ENCODE assay signal across 29 mouse cellular contexts in the genomic region with DNA sequence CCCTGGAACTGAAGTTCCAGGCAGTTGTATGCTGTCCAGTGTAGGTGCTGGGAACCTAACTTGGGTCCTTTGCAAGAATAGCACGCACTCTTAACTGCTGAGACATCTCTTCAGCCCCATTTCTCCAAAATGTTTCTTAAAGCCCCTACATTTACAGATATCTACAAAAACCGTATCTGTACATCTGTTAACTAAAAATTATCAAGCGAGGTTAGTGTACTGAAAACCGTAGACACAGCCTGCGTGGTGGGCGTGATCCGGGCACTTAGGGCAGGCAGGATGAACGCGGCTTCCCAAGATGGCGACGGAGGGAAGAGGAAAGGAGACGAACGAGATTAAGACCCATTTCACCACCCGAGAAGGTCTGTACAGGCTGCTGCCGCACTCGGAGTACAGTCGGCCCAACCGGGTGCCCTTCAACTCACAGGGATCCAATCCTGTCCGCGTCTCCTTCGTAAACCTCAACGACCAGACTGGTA. TPM values are rescaled to one million over a fixed set of nuclear protein-coding genes. Genes with fewer than 3 reads are reported as not detected.
A peak's percentile ranks its signal among the peaks of the same experiment; 100 is the strongest.
DNase-seq lines count a peak whose midpoint lies in the region; ATAC-seq and TF ChIP-seq lines count a peak whose summit lies in the region.
"Had no signal": no experiment of that assay in that cellular context is flagged by ENCODE, and none has a peak within 500 bp of the region (broad histone marks: within the 10 kb centered on the region; RNA-seq: fewer than 3 reads in every experiment).

A gene (plus strand): TSS at position 51 of the 479 bp plus-strand sequence.

- no peak for TF ChIP-seq EP300 in ES-Bruce4 (IDR thresholded peaks at IDR 0.05; ENCODE audit: insufficient read depth, low read depth, low read length)

- no peaks in the 10 kb centered on the region for H3K9me3 ChIP-seq in E14TG2a.4 (ENCODE audit: low read length)
- H3K9me3 ChIP-seq in ES-Bruce4 (replicated peaks; ENCODE audit: control insufficient read depth, insufficient read depth, low read length, poor library complexity, severe bottlenecking): no peaks in the 10 kb centered on the region
- no peaks in the 10 kb centered on the region for H3K9me3 ChIP-seq in ES-E14 (ENCODE audit: control insufficient read depth, insufficient read depth, low read depth, low read length)
- no peaks in the 10 kb centered on the region for H3K9me3 ChIP-seq in forebrain, postnatal 0 days (ENCODE audit: low read length)
- H3K9me3 ChIP-seq: embryonic facial prominence, embryonic 15.5 days; forebrain, embryonic 10.5 days; forebrain, embryonic 12.5 days had no signal

- H3K9ac ChIP-seq in ES-Bruce4 (ENCODE audit: low read depth, poor library complexity, severe bottlenecking): no peak within 1 kb of the TSS
- H3K9ac ChIP-seq in ES-E14 (ENCODE audit: insufficient read depth, low read depth, low read length, poor library complexity, severe bottlenecking): no peak within 1 kb of the TSS; the same call in 1 of the 2 replicates
- no peak within 1 kb of the TSS for H3K9ac ChIP-seq in forebrain, postnatal 0 days
- H3K9ac ChIP-seq: embryonic facial prominence, embryonic 13.5 days; embryonic facial prominence, embryonic 15.5 days; forebrain, embryonic 12.5 days had no signal

- TF ChIP-seq POLR2A in ES-Bruce4 (IDR thresholded peaks at IDR 0.05; ENCODE audit: insufficient read depth, low read length): no peak

- H3K27ac ChIP-seq in ES-Bruce4 (ENCODE audit: insufficient read depth, low read length): no peak within 1 kb of the TSS
- H3K27ac ChIP-seq in ES-E14 (ENCODE audit: insufficient read depth, low read depth, low read length, poor library complexity, severe bottlenecking): no peak within 1 kb of the TSS
- no peak within 1 kb of the TSS for H3K27ac ChIP-seq in forebrain, postnatal 0 days (ENCODE audit: low read depth, low read length)
- H3K27ac ChIP-seq: embryonic facial prominence, embryonic 13.5 days; embryonic facial prominence, embryonic 15.5 days; forebrain, embryonic 10.5 days; forebrain, embryonic 12.5 days had no signal

- no peak within 1 kb of the TSS for H3K4me2 ChIP-seq in forebrain, postnatal 0 days (ENCODE audit: low read depth)
- H3K4me2 ChIP-seq: embryonic facial prominence, embryonic 13.5 days; embryonic facial prominence, embryonic 15.5 days; forebrain, embryonic 12.5 days had no signal

- in situ Hi-C loops in ES-E14 (cut with MboI; ENCODE audit: low sequenced_read_pairs in 2 of 2, unreplicated experiment in 2 of 2): no loop called here

- DNase-seq in ES-E14 (ENCODE audit: low read depth, low spot score) (no peak), ZHBTc4 (ENCODE audit: low read depth, low spot score) (peak; percentile 42)
- no peak for DNase-seq in kidney, postnatal 14 days
- DNase-seq in forebrain, postnatal 0 days: no peak
- DNase-seq in urinary bladder, postnatal 36 days (ENCODE audit: low spot score in 2 of 2): no peak
- DNase-seq in embryo, embryonic 10.5 days (ENCODE audit: low spot score): no peak
- DNase-seq: adrenal gland, adult 2 months; adrenal gland, postnatal 10 days; adrenal gland, postnatal 25 days; cerebellum, adult 11 months; cerebellum, adult 18-20 months; cerebellum, adult 8-10 months; cerebellum, adult 9-11 months; cerebellum, postnatal 25 days; embryo, embryonic 11 days had no signal

- H3K4me3 ChIP-seq in E14TG2a.4 (replicated peaks; ENCODE audit: low read length) (peak within 1 kb of the TSS; percentile 71), ES-Bruce4 (ENCODE audit: low read depth, low read length) (peak within 1 kb of the TSS; percentile 25), ES-E14 (ENCODE audit: insufficient read depth in 1 of 2, low read depth in 1 of 2, low read length in 2 of 2, poor library complexity in 1 of 2, severe bottlenecking in 1 of 2) (peak within 1 kb of the TSS; percentile 28 to 55)
- H3K4me3 ChIP-seq in forebrain, postnatal 0 days (ENCODE audit: low read depth, low read length): no peak within 1 kb of the TSS
- H3K4me3 ChIP-seq: embryonic facial prominence, embryonic 13.5 days; embryonic facial prominence, embryonic 15.5 days; erythroblast, embryonic 14.5 days; forebrain, embryonic 10.5 days; forebrain, embryonic 12.5 days had no signal

- 97% methylated on average over 22 of the region's 22 CpGs for WGBS in forebrain, postnatal 0 days

- H3K36me3 ChIP-seq in E14TG2a.4 (ENCODE audit: insufficient read depth, low read length) (no peaks in the 10 kb centered on the region), ES-Bruce4 (ENCODE audit: control insufficient read depth, insufficient read depth, low read length, poor library complexity, severe bottlenecking) (no peaks in the 10 kb centered on the region), ES-E14 (ENCODE audit: control insufficient read depth, insufficient read depth, low read length, poor library complexity, severe bottlenecking) (no peaks in the 10 kb centered on the region)
- H3K36me3 ChIP-seq in forebrain, postnatal 0 days (ENCODE audit: insufficient read depth): no peaks in the 10 kb centered on the region
- H3K36me3 ChIP-seq: embryonic facial prominence, embryonic 13.5 days; embryonic facial prominence, embryonic 15.5 days; forebrain, embryonic 10.5 days; forebrain, embryonic 12.5 days had no signal

- TF ChIP-seq CTCF in E14TG2a.4 (conservative IDR thresholded peaks at IDR 0.05; ENCODE audit: low read length) (no peak), ES-Bruce4 (IDR thresholded peaks at IDR 0.05; ENCODE audit: low read depth, low read length) (no peak)
- TF ChIP-seq CTCF in forebrain, postnatal 0 days (IDR thresholded peaks at IDR 0.05; ENCODE audit: low read depth): no peak

- H3K27me3 ChIP-seq in E14TG2a.4 (ENCODE audit: insufficient read depth, low read length) (peaks cover 2% of the 10 kb centered on the region; the same call in 1 of the 2 replicates), ES-Bruce4 (ENCODE audit: control insufficient read depth, insufficient read depth, low read length, poor library complexity, severe bottlenecking) (no peaks in the 10 kb centered on the region)
- H3K27me3 ChIP-seq in forebrain, postnatal 0 days (ENCODE audit: insufficient read depth, low read length): no peaks in the 10 kb centered on the region
- H3K27me3 ChIP-seq: embryonic facial prominence, embryonic 13.5 days; embryonic facial prominence, embryonic 15.5 days; forebrain, embryonic 12.5 days had no signal

- no peak for ATAC-seq in forebrain, postnatal 0 days
- ATAC-seq: forebrain, embryonic 14.5 days; forebrain, embryonic 16.5 days had no signal

- H3K4me1 ChIP-seq in E14TG2a.4 (replicated peaks; ENCODE audit: low read depth, low read length) (peaks cover 14% of the 10 kb centered on the region), ES-Bruce4 (ENCODE audit: control insufficient read depth, insufficient read depth, low read length) (no peaks in the 10 kb centered on the region), ES-E14 (ENCODE audit: control insufficient read depth in 2 of 2, insufficient read depth in 2 of 2, low read length in 2 of 2, poor library complexity in 1 of 2) (no peaks in the 10 kb centered on the region)
- H3K4me1 ChIP-seq in forebrain, postnatal 0 days (ENCODE audit: insufficient read depth): no peaks in the 10 kb centered on the region
- H3K4me1 ChIP-seq: embryonic facial prominence, embryonic 13.5 days; embryonic facial prominence, embryonic 15.5 days; forebrain, embryonic 10.5 days; forebrain, embryonic 12.5 days had no signal

TF ChIP-seq in ES-E14, 5 proteins besides CTCF, POLR2A, EP300 and RAD21:
- TF ChIP-seq HCFC1 (IDR thresholded peaks at IDR 0.05; ENCODE audit: borderline replicate concordance, insufficient read depth, low read length) (peak; percentile 32; the same call in 1 of the 2 replicates), MAFK (IDR thresholded peaks at IDR 0.05; ENCODE audit: insufficient read depth, low read depth, low read length) (no peak)

RNA-seq across cellular contexts. Expression of the gene that starts here (rescaled TPM):
- 0.30 TPM in 1 of 2 replicates, not detected in the other for polyA plus RNA-seq in ES-Bruce4 (2011; ENCODE audit: insufficient read depth, insufficient read length, low read depth, missing spikeins)
- total RNA-seq in ES-E14 (2012; rRNA removed): 2.4 and 2.5 TPM in 2 replicates
- not detected in 2 replicates for total RNA-seq in forebrain, postnatal 0 days (2014; rRNA removed)
- not detected in 2 replicates for polyA plus RNA-seq in forebrain, postnatal 0 days (2015; fragmentation: Nextera tagmentation; extraction: Ambion mirVana)
- total RNA-seq: adrenal gland, adult 2 months; adrenal gland, postnatal 10 days; adrenal gland, postnatal 25 days; MEL had no signal
- polyA plus RNA-seq: adrenal gland, adult 2 months; brain, embryonic 14.5 days; C2C12; cortical plate, adult 2 months; embryonic facial prominence, embryonic 11.5 days; embryonic facial prominence, embryonic 13.5 days; erythroblast, embryonic 14.5 days; forebrain, embryonic 10.5 days; forebrain, embryonic 12.5 days; forebrain, embryonic 14.5 days; forebrain, embryonic 16.5 days had no signal
